Mouse (Mus musculus): ENCODE results near the gene Wasf2.

DNA sequence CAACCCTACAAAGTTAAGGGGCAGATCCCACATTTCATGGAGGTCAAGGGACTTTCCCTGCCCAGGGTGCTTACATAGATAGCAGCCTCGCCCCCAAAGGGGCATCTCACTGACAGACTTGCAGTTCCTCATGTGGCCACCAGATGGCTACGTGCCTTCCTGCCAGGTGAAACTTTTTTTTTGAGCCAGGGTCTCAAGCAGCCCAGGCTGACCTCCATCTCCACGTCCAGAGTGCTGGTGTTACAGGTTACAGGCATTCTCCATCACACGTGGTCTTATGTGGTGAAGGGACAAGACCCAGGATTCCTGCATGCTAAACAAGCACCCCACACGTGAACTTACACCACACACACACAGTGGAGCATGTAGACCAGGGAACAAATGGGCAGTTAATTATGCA, 87.3 kb downstream of the Wasf2 start:
- TF ChIP-seq CTCF (conservative IDR thresholded peaks at IDR 0.05; ENCODE audit: insufficient read depth, insufficient read length, low read depth, low read length), result peak; percentile 84
- TF ChIP-seq POLR2A (IDR thresholded peaks at IDR 0.05; ENCODE audit: low read depth, low read length), result no peak
